Mouse (Mus musculus) layer of hippocampus, adult 2 months (tissue): ENCODE data around the gene Gstp2. TPM values are rescaled to one million over a fixed set of nuclear protein-coding genes. Genes with fewer than 3 reads are reported as not detected.
"Not testable (repeated sequence)": the region's sequence is repeated elsewhere in the genome, so short reads cannot be mapped to it uniquely, and the experiment has no call there.

ENCODE experiments used
- DNase-seq, 2 experiments: peaks; one replicate each; pipeline ENCODE4 v3.0.0; 2022; ENCODE audit warnings: low spot score in 2 of 2
- H3K27ac ChIP-seq: fragments of 200-600 bp; 2 replicates; pipeline ENCODE4 v1.8.1; 2022
- H3K4me3 ChIP-seq: fragments of 200-600 bp; 2 replicates; pipeline ENCODE4 v1.8.1; 2022; ENCODE audit warnings: mild to moderate bottlenecking
- CTCF ChIP-seq: fragments of 200-600 bp; conservative IDR thresholded peaks from 2 replicates; pipeline ENCODE4 v1.8.1; 2022; ENCODE audit warnings: antibody characterized with exemption, mild to moderate bottlenecking, moderate library complexity
- total RNA-seq, 2 experiments: library from RNA; stranded (reverse); gene quantifications; 2 replicates each; pipeline ENCODE4 v1.2.3; 2021

Gene Gstp2
- total RNA-seq, 2 experiments from 2014 or later = 46.2 to 49.4 TPM

DNA sequence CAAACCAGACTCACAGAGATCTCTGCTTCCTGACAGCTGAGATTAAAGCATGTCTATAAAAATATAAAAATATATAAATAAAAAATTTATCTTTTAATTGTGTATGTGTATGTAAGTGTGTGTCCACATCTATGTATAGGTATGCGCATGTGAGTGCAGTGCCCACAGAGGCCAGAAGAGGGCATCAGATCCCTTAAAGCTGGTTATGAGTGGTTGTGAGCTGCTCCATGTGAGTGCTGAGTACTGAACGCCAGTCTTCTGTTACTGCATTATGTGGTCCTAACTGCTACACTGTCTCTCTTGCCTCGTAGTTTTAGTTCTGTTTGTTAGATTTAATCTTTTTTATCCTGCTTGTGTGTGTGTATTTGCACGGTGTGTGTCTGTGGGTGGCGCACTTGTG, 5.2 kb upstream of the Gstp2 start:
- no peak for DNase-seq
- TF ChIP-seq CTCF = peak; percentile 40
- H3K4me3 ChIP-seq = no peak overlapping the region
- H3K27ac ChIP-seq = no peak overlapping the region

DNA sequence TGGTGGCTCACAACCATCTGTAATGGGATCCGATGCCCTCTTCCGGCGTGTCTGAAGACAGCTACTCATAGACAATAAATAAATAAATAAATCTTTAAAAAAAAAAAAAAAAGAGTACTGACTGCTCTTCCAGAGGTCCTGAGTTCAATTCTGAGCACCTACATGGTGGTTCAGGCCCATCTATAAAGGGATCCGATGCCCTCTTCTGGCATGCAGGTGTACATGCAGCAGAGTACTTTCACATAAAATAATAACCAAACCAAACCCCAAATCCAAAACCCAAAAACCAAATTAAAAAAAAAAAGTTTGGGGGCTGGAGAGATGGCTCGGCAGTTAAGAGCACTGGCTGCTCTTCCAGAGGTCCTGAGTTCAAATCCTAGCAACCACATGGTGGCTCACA, 3.2 kb upstream of the Gstp2 start:
- TF ChIP-seq CTCF = peak; percentile 37
- not testable (repeated sequence) for H3K4me3 ChIP-seq, DNase-seq, H3K27ac ChIP-seq

DNA sequence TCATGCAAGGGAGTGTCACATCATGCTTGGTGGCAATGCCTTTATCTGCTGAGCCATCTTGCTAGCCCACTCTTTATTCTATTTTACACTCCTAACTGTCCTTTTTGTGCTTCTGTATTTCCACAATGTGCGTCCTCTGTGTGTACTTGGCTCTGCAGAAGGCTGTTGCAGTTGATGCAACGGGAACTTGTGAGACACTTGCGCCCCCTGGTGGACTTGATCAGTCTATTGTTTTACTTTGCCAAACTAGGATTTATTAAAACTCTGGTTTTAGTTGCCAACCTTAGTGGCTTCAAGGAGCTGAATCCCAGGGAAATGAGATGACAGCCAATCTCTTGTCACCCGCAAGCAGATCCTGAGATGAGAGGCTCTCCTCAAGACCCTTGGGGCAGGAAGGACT, 2.0 kb upstream of the Gstp2 start:
- peak; percentile 39 to 74 for DNase-seq
- TF ChIP-seq CTCF = peak; percentile 87
- no peak overlapping the region for H3K4me3 ChIP-seq
- H3K27ac ChIP-seq = no peak overlapping the region

DNA sequence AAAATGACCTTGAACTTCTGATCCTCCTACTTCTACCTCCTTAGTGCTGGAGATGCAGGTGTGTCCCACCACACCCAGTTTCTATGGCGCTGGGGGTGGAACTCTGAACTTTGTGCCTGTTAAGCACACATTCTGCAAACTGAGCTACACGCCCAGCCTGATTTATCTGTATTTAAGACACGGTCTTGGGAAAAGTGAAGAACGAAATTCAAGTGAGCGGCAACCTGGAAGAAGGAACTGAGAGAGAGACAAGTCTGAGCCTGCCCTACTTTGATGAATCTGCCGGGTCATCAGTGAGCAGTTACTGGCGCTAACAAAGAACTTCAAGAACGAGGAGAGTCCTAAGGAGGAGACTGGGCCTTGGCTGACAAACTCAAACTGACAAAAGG, 1.0 kb upstream of the Gstp2 start:
- no peak for TF ChIP-seq CTCF
- no peak overlapping the region for H3K27ac ChIP-seq
- DNase-seq = no peak
- H3K4me3 ChIP-seq = no peak overlapping the region

DNA sequence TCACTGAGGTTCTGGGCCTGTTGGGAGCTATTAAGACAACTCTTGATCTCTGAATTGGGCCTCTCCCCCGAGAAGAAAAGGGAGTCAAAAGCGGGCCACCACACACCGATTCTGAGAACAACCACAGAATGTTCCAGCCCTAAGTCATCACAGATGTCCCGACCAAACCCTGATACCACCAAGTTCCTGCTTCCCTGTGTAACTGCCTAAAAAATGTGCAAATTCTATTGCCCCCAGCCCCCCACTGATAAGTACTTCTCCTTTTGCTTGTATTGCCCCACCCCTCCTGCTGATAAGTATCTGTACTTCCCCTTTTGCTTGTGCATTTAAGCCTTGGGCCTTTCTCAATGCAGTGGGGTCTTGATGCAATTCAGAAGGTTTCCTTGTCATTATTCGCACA, 1.7 kb downstream of the Gstp2 start:
- H3K27ac ChIP-seq, DNase-seq, H3K4me3 ChIP-seq: not testable (repeated sequence)

GRCm38 (mm10) chr19:4042124-4042523, 3.7 kb downstream of the Gstp2 start:
- TF ChIP-seq CTCF = no peak
- no peak for DNase-seq
- H3K4me3 ChIP-seq = no peak overlapping the region

DNA sequence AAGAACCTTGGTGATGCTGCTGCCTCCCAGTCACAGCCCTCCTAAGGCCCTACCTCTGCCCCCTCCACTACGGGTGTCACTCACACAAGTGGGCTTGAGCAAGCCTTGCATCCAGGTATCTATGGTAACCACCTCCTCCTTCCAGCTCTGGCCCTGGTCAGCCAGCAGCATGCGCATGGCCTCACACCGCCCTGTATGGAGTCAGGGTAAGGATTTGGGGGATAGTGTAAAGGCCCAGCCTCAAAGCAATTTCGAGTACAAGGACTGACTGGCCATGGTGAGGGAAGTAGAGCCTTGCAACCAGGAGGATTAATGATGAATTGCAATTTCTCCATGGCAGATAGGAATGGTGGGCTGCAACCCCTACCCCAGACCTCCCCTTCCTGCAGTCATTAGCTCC, 4.3 kb downstream of the Gstp2 start:
- not testable (repeated sequence) for H3K4me3 ChIP-seq, DNase-seq

More at GRCm38 (mm10) chr19:4042124-4042523, 3.7 kb downstream of the Gstp2 start:
- H3K27ac ChIP-seq = no peak overlapping the region

DNA sequence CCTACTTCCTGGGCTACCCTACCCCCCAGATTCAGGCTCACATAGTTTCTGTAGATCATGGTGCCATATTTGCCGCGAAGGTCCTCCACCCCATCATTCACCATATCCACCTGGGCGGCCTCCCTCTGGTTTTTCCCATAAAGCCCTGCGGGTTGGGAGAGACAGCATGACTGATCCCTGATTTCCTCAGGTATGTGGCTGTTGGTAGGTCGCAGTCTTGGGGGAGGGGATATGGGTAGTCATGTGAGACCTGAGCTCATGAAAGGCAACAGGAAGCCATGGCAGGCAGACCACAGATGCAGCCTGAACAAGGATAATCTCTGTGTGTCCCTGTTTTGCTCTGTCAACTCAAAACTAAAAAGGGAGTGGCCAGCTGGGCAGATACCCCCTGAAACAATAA, 4.9 kb downstream of the Gstp2 start:
- H3K27ac ChIP-seq, H3K4me3 ChIP-seq, DNase-seq: not testable (repeated sequence)

More for the DNA sequence above, 4.3 kb downstream of the Gstp2 start:
- not testable (repeated sequence) for H3K27ac ChIP-seq

- DNase-seq = peak; percentile 87 to 91
- Histone ChIP-seq H3K4me3 (peak within 1 kb of the TSS; percentile 68), H3K27ac (peak within 1 kb of the TSS; percentile 94)
- TF ChIP-seq CTCF = peak; percentile 62
Observed at GRCm38 (mm10) chr19:4037788-4038232, 8.0 kb downstream of the Gstp2 start, which contains the start of gene Gstp1. Gstp1 (minus strand) TSS chr19:4037985.

DNA sequence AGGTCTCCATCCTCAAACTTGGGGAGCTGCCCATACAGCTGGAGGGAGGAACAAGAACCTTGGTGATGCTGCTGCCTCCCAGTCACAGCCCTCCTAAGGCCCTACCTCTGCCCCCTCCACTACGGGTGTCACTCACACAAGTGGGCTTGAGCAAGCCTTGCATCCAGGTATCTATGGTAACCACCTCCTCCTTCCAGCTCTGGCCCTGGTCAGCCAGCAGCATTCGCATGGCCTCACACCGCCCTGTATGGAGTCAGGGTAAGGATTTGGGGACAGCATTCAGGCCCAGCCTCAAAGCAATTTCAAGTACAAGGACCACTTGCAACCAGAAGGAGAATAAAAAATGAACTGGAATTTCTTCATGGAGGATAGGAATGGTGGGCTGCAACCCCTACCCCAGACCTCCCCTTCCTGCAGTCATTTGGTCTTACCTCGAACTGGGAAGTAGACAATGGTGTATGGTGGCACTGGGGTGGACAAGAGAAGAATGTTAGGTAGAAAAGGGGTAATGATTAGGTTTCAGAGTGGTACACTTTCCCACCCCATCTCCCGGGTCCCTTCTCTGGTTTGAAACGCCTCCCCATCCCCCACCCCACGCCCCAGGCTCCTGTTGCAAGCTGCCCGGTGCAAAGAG, 8.6 kb downstream of the Gstp2 start:
- H3K27ac ChIP-seq = peak overlapping the region; percentile 94
- H3K4me3 ChIP-seq = peak overlapping the region; percentile 68
- DNase-seq = not testable (repeated sequence)

- Histone ChIP-seq H3K4me3 (peak overlapping the region; percentile 27), H3K27ac (peak overlapping the region; percentile 18; the same call in 1 of the 2 replicates)
- no peak for DNase-seq
- no peak for TF ChIP-seq CTCF
Observed at GRCm38 (mm10) chr19:4036327-4037045, 9.3 kb downstream of the Gstp2 start.

DNA sequence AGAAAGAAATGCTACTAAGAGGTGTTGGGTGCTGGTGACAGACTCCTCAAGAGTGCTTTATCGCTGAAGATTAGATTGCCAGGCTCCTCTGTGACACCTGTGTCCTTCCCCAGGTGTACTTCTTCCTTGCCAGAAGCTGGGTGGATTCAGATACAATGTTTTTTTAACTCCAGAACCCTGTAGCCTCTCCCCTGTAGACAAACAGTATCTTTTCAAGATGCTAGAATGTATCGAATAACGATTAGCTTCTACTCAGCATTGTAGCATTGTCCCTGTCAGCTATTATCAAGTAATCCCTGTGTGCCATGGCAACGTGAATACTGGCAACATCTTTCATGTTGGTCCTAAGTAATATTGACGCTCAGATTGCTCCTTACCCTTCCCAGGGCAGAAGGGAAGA, 12.1 kb downstream of the Gstp2 start:
- DNase-seq = no peak
- Histone ChIP-seq H3K27ac (no peak overlapping the region), H3K4me3 (no peak overlapping the region)
- no peak for TF ChIP-seq CTCF

GRCm38 (mm10) chr19:4033298-4033697, 12.5 kb downstream of the Gstp2 start:
- H3K27ac ChIP-seq = no peak overlapping the region
- no peak for TF ChIP-seq CTCF
- H3K4me3 ChIP-seq = no peak overlapping the region
- no peak for DNase-seq

GRCm38 (mm10) chr19:4032668-4033067, 13.2 kb downstream of the Gstp2 start:
- no peak for TF ChIP-seq CTCF
- no peak overlapping the region for H3K4me3 ChIP-seq
- H3K27ac ChIP-seq = no peak overlapping the region
- no peak for DNase-seq
